ENCODE assay signal across 8 mouse cellular contexts in the genomic region with DNA sequence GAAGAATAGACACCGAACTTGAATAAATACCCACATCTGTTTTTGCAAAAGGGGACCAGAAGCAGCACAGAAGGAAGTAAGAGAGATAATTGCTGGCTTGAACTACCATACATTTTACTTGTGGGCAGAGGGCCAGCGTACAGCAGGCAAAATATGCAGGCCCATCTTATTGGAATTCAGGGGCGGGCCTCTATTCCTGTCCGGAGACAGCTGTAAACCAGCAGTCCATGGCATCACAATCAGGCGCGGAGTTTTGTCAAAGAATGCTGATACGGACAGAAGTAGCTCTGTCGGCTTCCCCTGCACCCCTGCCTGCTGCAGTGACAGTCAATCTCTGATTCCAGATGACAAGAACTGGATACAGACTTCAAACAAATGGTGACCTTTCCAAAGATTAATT. TPM values are rescaled to one million over a fixed set of nuclear protein-coding genes. Genes with fewer than 3 reads are reported as not detected.
DNase-seq lines count a peak whose midpoint lies in the region; ATAC-seq lines count a peak whose summit lies in the region.

No protein-coding gene starts in this region.

- no peak for DNase-seq in limb, embryonic 10.5 days (ENCODE audit: low spot score)
- peak; percentile 29 for DNase-seq in adrenal gland, postnatal 14 days
- peak; percentile 35 for DNase-seq in embryonic facial prominence, embryonic 10.5 days (ENCODE audit: low spot score)
- no peak for DNase-seq in gastrocnemius, adult 8-10 months (ENCODE audit: low spot score in 2 of 2)
- DNase-seq in cerebellum, adult 9-11 months = no peak
- DNase-seq in left cerebral cortex, adult 18-20 months (ENCODE audit: low spot score in 2 of 2) = no peak

- H3K27ac ChIP-seq in limb, embryonic 12.5 days = no peak overlapping the region
- no peak overlapping the region for H3K27ac ChIP-seq in limb, embryonic 10.5 days
- no peak overlapping the region for H3K27ac ChIP-seq in embryonic facial prominence, embryonic 10.5 days (replicated peaks)
- no peak overlapping the region for H3K27ac ChIP-seq in hindbrain, embryonic 15.5 days (replicated peaks)

- peaks cover 2% of the 10 kb centered on the region; the same call in 1 of the 2 replicates for H3K27me3 ChIP-seq in limb, embryonic 12.5 days
- H3K27me3 ChIP-seq in limb, embryonic 10.5 days (ENCODE audit: low read depth, poor library complexity, severe bottlenecking) = no peaks in the 10 kb centered on the region
- peaks cover 8% of the 10 kb centered on the region; the same call in 1 of the 2 replicates for H3K27me3 ChIP-seq in embryonic facial prominence, embryonic 10.5 days (replicated peaks; ENCODE audit: low read depth, poor library complexity, severe bottlenecking)
- no peaks in the 10 kb centered on the region for H3K27me3 ChIP-seq in hindbrain, embryonic 15.5 days

- H3K4me3 ChIP-seq in limb, embryonic 12.5 days (replicated peaks) = no peak overlapping the region
- H3K4me3 ChIP-seq in limb, embryonic 10.5 days = no peak overlapping the region
- H3K4me3 ChIP-seq in embryonic facial prominence, embryonic 10.5 days = no peak overlapping the region
- no peak overlapping the region for H3K4me3 ChIP-seq in hindbrain, embryonic 15.5 days

- 22% methylated on average over 8 of the region's 8 CpGs for WGBS in limb, embryonic 12.5 days
- WGBS in limb, embryonic 10.5 days = 46% methylated on average over 8 of the region's 8 CpGs
- 32% methylated on average over 8 of the region's 8 CpGs for WGBS in embryonic facial prominence, embryonic 10.5 days
- WGBS in hindbrain, embryonic 15.5 days = 13% methylated on average over 8 of the region's 8 CpGs

- H3K9ac ChIP-seq in limb, embryonic 12.5 days (replicated peaks) = no peak overlapping the region
- no peak overlapping the region for H3K9ac ChIP-seq in hindbrain, embryonic 15.5 days

- no peaks in the 10 kb centered on the region for H3K9me3 ChIP-seq in limb, embryonic 12.5 days
- H3K9me3 ChIP-seq in limb, embryonic 10.5 days (replicated peaks) = no peaks in the 10 kb centered on the region
- H3K9me3 ChIP-seq in embryonic facial prominence, embryonic 10.5 days = no peaks in the 10 kb centered on the region
- H3K9me3 ChIP-seq in hindbrain, embryonic 15.5 days = no peaks in the 10 kb centered on the region

- peaks cover 32% of the 10 kb centered on the region for H3K4me1 ChIP-seq in limb, embryonic 12.5 days (replicated peaks)
- H3K4me1 ChIP-seq in limb, embryonic 10.5 days = peaks cover 39% of the 10 kb centered on the region
- peaks cover 23% of the 10 kb centered on the region for H3K4me1 ChIP-seq in embryonic facial prominence, embryonic 10.5 days
- peaks cover 20% of the 10 kb centered on the region for H3K4me1 ChIP-seq in hindbrain, embryonic 15.5 days (replicated peaks)

- H3K4me2 ChIP-seq in limb, embryonic 12.5 days = 0 out of 2 replicates have a peak overlapping the region, but pooled peaks have one; percentile 4
- H3K4me2 ChIP-seq in hindbrain, embryonic 15.5 days = 0 out of 2 replicates have a peak overlapping the region, but pooled peaks have one; percentile 1

- no peaks in the 10 kb centered on the region for H3K36me3 ChIP-seq in limb, embryonic 12.5 days
- H3K36me3 ChIP-seq in limb, embryonic 10.5 days = no peaks in the 10 kb centered on the region
- no peaks in the 10 kb centered on the region for H3K36me3 ChIP-seq in embryonic facial prominence, embryonic 10.5 days (replicated peaks)
- no peaks in the 10 kb centered on the region for H3K36me3 ChIP-seq in hindbrain, embryonic 15.5 days

- ATAC-seq in limb, embryonic 12.5 days (ENCODE audit: insufficient number of reproducible peaks, insufficient read depth, low FRiP score, low TSS enrichment, low read depth) = no peak
- peak; percentile 27; the same call in 1 of the 2 replicates for ATAC-seq in hindbrain, embryonic 15.5 days (ENCODE audit: low FRiP score, low read depth)

RNA-seq across cellular contexts. Expression of a gene that starts 33.5 kb away (rescaled TPM):
- polyA plus RNA-seq in limb, embryonic 12.5 days (2016; fragmentation: Nextera tagmentation; extraction: Ambion mirVana) = 0.19 and 0.34 TPM in 2 replicates
- polyA plus RNA-seq in limb, embryonic 10.5 days (2016; fragmentation: Nextera tagmentation; extraction: Ambion mirVana) = 0.16 and 0.18 TPM in 2 replicates
- total RNA-seq in adrenal gland, postnatal 14 days (2021) = 0.30 and 0.44 TPM in 2 replicates
- polyA plus RNA-seq in embryonic facial prominence, embryonic 10.5 days (2016; fragmentation: Nextera tagmentation; extraction: Ambion mirVana) = 0.09 TPM in 1 of 2 replicates, not detected in the other
- 0.13 and 0.22 TPM in 2 replicates for polyA plus RNA-seq in hindbrain, embryonic 15.5 days (2015; fragmentation: Nextera tagmentation; extraction: Ambion mirVana)
- not detected for total RNA-seq in gastrocnemius, adult 8-10 months (2022)
- not detected for total RNA-seq in left cerebral cortex, adult 18-20 months (2021)

RNA-seq across cellular contexts. Expression of a gene that starts 33.7 kb away (rescaled TPM):
- 29.5 and 30.1 TPM in 2 replicates for polyA plus RNA-seq in limb, embryonic 12.5 days (2016; fragmentation: Nextera tagmentation; extraction: Ambion mirVana)
- 36.8 and 45.4 TPM in 2 replicates for polyA plus RNA-seq in limb, embryonic 10.5 days (2016; fragmentation: Nextera tagmentation; extraction: Ambion mirVana)
- total RNA-seq in adrenal gland, postnatal 14 days (2021) = 20.7 and 20.8 TPM in 2 replicates
- polyA plus RNA-seq in embryonic facial prominence, embryonic 10.5 days (2016; fragmentation: Nextera tagmentation; extraction: Ambion mirVana) = 37.4 and 38.4 TPM in 2 replicates
- 61.5 and 64.0 TPM in 2 replicates for polyA plus RNA-seq in hindbrain, embryonic 15.5 days (2015; fragmentation: Nextera tagmentation; extraction: Ambion mirVana)
- 10 to 100 TPM in 3 of 4 experiments, 1 to 10 TPM in 1; 9.9 to 13.6 (median 12.9) TPM for total RNA-seq in gastrocnemius, adult 8-10 months (2022)
- total RNA-seq in left cerebral cortex, adult 18-20 months (2021) = 10 to 100 TPM; 45.0 to 48.9 TPM

Comparison
In these comparisons a context has a peak if more than half of its experiments do, and no peak if none do; other contexts are left out.
1. DNase-seq: peak in adrenal gland, postnatal 14 days (single experiment) and embryonic facial prominence, embryonic 10.5 days (single experiment); none in limb, embryonic 10.5 days (single experiment), gastrocnemius, adult 8-10 months (0 of 2), cerebellum, adult 9-11 months (single experiment) and left cerebral cortex, adult 18-20 months (0 of 2).